20 mouse cellular contexts compared by ENCODE assay signal in the genomic region with DNA sequence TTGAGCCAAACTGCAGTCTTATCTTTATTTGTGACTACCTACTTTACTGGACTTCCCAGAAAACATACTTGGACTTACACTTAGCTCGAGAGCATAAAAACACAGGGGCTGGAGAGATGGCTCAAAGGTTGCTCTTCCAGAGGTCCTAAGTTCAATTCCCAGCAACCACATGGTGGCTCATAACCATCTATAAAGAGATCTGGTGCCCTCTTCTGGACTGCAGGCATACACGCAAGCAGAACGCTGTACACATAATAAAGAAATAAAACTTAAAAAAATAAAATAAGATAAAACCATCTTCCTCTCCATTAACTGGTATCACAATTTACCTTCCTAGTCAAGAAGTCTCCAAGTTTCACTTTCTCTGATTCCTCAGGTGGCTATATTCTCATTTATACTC. TPM values are rescaled to one million over a fixed set of nuclear protein-coding genes. Genes with fewer than 3 reads are reported as not detected.
A peak's percentile ranks its signal among the peaks of the same experiment; 100 is the strongest.
DNase-seq lines count a peak whose midpoint lies in the region; ATAC-seq and TF ChIP-seq lines count a peak whose summit lies in the region.
"Had no signal": no experiment of that assay in that cellular context is flagged by ENCODE, and none has a peak within 500 bp of the region (broad histone marks: within the 10 kb centered on the region; RNA-seq: fewer than 3 reads in every experiment).

No protein-coding gene starts in this region.

- H3K4me3 ChIP-seq in heart, postnatal 0 days (ENCODE audit: low read depth, low read length) = no peak overlapping the region
- no peak overlapping the region for H3K4me3 ChIP-seq in heart, embryonic 12.5 days
- H3K4me3 ChIP-seq in lung, embryonic 14.5 days (ENCODE audit: low read depth, low read length) = no peak overlapping the region
- H3K4me3 ChIP-seq: heart, embryonic 10.5 days; midbrain, embryonic 13.5 days had no signal

- H3K4me2 ChIP-seq in heart, postnatal 0 days (ENCODE audit: low read depth, low read length) = no peak overlapping the region
- H3K4me2 ChIP-seq in heart, embryonic 12.5 days = no peak overlapping the region
- no peak overlapping the region for H3K4me2 ChIP-seq in lung, embryonic 14.5 days
- H3K4me2 ChIP-seq: liver, embryonic 11.5 days had no signal

- no peak for DNase-seq in heart, postnatal 0 days (ENCODE audit: low spot score)
- DNase-seq in lung, embryonic 14.5 days = no peak
- DNase-seq in lung, postnatal 10 days = no peak
- DNase-seq in ES-CJ7 (ENCODE audit: low read depth, low spot score) = peak; percentile 52
- DNase-seq in splenic B cell, adult 2 months (ENCODE audit: low read depth, low spot score) = peak; percentile 13
- no peak for DNase-seq in c-Kit-positive CD71-positive TER-119-positive erythroid progenitor cells, embryonic 14.5 days (ENCODE audit: low spot score)
- DNase-seq: adrenal gland, postnatal 14 days; cerebellum, adult 9-11 months; gastrocnemius, postnatal 10 days; heart, postnatal 4 days; kidney, postnatal 10 days; layer of hippocampus, adult 9-11 months; thymus, adult 18-20 months had no signal

- H3K9ac ChIP-seq in heart, postnatal 0 days (replicated peaks; ENCODE audit: low read depth, low read length) = no peak overlapping the region
- H3K9ac ChIP-seq in heart, embryonic 12.5 days = no peak overlapping the region
- no peak overlapping the region for H3K9ac ChIP-seq in lung, embryonic 14.5 days
- H3K9ac ChIP-seq: midbrain, embryonic 13.5 days had no signal

- no peak overlapping the region for H3K27ac ChIP-seq in heart, postnatal 0 days (ENCODE audit: low read depth)
- no peak overlapping the region for H3K27ac ChIP-seq in heart, embryonic 12.5 days (ENCODE audit: poor library complexity, severe bottlenecking)
- H3K27ac ChIP-seq in lung, embryonic 14.5 days (ENCODE audit: low read depth) = no peak overlapping the region
- H3K27ac ChIP-seq: heart, embryonic 10.5 days; macrophage; midbrain, embryonic 13.5 days had no signal

- H3K36me3 ChIP-seq in heart, postnatal 0 days (replicated peaks; ENCODE audit: control insufficient read depth, insufficient read depth, low read length) = no peaks in the 10 kb centered on the region
- peaks cover 10% of the 10 kb centered on the region; the same call in 1 of the 2 replicates for H3K36me3 ChIP-seq in heart, embryonic 12.5 days
- H3K36me3 ChIP-seq in lung, embryonic 14.5 days (ENCODE audit: insufficient read depth) = no peaks in the 10 kb centered on the region
- H3K36me3 ChIP-seq in splenic B cell, adult 2 months (ENCODE audit: control insufficient read depth, insufficient read depth, low read length, poor library complexity, severe bottlenecking) = no peaks in the 10 kb centered on the region; the same call in 1 of the 2 replicates

- WGBS in heart, postnatal 0 days = 86% methylated on average over 3 of the region's 3 CpGs
- 91% methylated on average over 3 of the region's 3 CpGs for WGBS in heart, embryonic 12.5 days
- WGBS in lung, embryonic 14.5 days = 97% methylated on average over 3 of the region's 3 CpGs

- TF ChIP-seq EP300 in heart, postnatal 0 days (IDR thresholded peaks at IDR 0.05; ENCODE audit: low read depth) = no peak

- 0 out of 2 replicates have a peak, but pooled peaks have one; percentile 19 for TF ChIP-seq CTCF in heart, postnatal 0 days (IDR thresholded peaks at IDR 0.05; ENCODE audit: low read depth)
- peak; percentile 31; the same call in 1 of the 2 replicates for TF ChIP-seq CTCF in lung, embryonic 14.5 days (IDR thresholded peaks at IDR 0.05; ENCODE audit: low read depth)

- no peaks in the 10 kb centered on the region for H3K27me3 ChIP-seq in heart, postnatal 0 days (ENCODE audit: control insufficient read depth, insufficient read depth, low read length)
- H3K27me3 ChIP-seq in heart, embryonic 12.5 days (replicated peaks) = no peaks in the 10 kb centered on the region
- H3K27me3 ChIP-seq in lung, embryonic 14.5 days (ENCODE audit: insufficient read depth, low read length) = no peaks in the 10 kb centered on the region
- H3K27me3 ChIP-seq in splenic B cell, adult 2 months (ENCODE audit: control insufficient read depth, insufficient read depth, low read length, poor library complexity, severe bottlenecking) = no peaks in the 10 kb centered on the region
- H3K27me3 ChIP-seq: midbrain, embryonic 13.5 days had no signal

- no peak for ATAC-seq in heart, postnatal 0 days (ENCODE audit: insufficient read depth, low read depth)
- ATAC-seq in heart, embryonic 12.5 days (ENCODE audit: insufficient number of reproducible peaks, low FRiP score) = no peak
- no peak for ATAC-seq in lung, embryonic 14.5 days (ENCODE audit: insufficient read depth)
- ATAC-seq: forebrain, embryonic 16.5 days; inflammation-experienced regulatory T-cells, adult 6 months; midbrain, embryonic 13.5 days had no signal

- H3K9me3 ChIP-seq in heart, postnatal 0 days (replicated peaks; ENCODE audit: control insufficient read depth, low read length) = no peaks in the 10 kb centered on the region
- no peaks in the 10 kb centered on the region for H3K9me3 ChIP-seq in heart, embryonic 12.5 days (replicated peaks)
- no peaks in the 10 kb centered on the region for H3K9me3 ChIP-seq in lung, embryonic 14.5 days (ENCODE audit: low read depth, low read length)
- H3K9me3 ChIP-seq: heart, embryonic 10.5 days; midbrain, embryonic 13.5 days had no signal

- H3K4me1 ChIP-seq in heart, postnatal 0 days (ENCODE audit: control insufficient read depth, insufficient read depth) = peaks cover 11% of the 10 kb centered on the region
- peaks cover 15% of the 10 kb centered on the region for H3K4me1 ChIP-seq in heart, embryonic 12.5 days (replicated peaks)
- peaks cover 12% of the 10 kb centered on the region for H3K4me1 ChIP-seq in lung, embryonic 14.5 days (ENCODE audit: insufficient read depth)

RNA-seq across cellular contexts. Expression of a gene that starts 5.4 kb away (rescaled TPM):
- total RNA-seq in heart, postnatal 0 days (2014; rRNA removed; ENCODE audit: low replicate concordance) = 16.4 and 17.4 TPM in 2 replicates
- polyA plus RNA-seq in heart, postnatal 0 days (2015; fragmentation: Nextera tagmentation; extraction: Ambion mirVana) = 3.7 and 4.5 TPM in 2 replicates
- 11.9 and 13.2 TPM in 2 replicates for polyA plus RNA-seq in heart, embryonic 12.5 days (2016; fragmentation: Nextera tagmentation; extraction: Ambion mirVana)
- 18.2 and 20.0 TPM in 2 replicates for polyA plus RNA-seq in lung, embryonic 14.5 days (2014; fragmentation: Nextera tagmentation; extraction: Ambion mirVana)

Comparison
In these comparisons a context has a peak if more than half of its experiments do, and no peak if none do; other contexts are left out.
1. DNase-seq: peak in ES-CJ7 (single experiment) and splenic B cell, adult 2 months (single experiment); none in heart, postnatal 0 days (single experiment), lung, embryonic 14.5 days (single experiment), lung, postnatal 10 days (single experiment) and c-Kit-positive CD71-positive TER-119-positive erythroid progenitor cells, embryonic 14.5 days (single experiment).